28 mouse cellular contexts compared by ENCODE assay signal in genomic region chr13:52057456-52057855, GRCm38 (mm10).
DNase-seq lines count a peak whose midpoint lies in the region; ATAC-seq and TF ChIP-seq lines count a peak whose summit lies in the region.
"Had no signal": no experiment of that assay in that cellular context is flagged by ENCODE, and none has a peak within 500 bp of the region (broad histone marks: within the 10 kb centered on the region; RNA-seq: fewer than 3 reads in every experiment).

No protein-coding gene starts in this region.

- no peak overlapping the region for H3K4me2 ChIP-seq in liver, embryonic 11.5 days
- H3K4me2 ChIP-seq in kidney, embryonic 16.5 days (replicated peaks; ENCODE audit: low read depth, low read length), result no peak overlapping the region
- H3K4me2 ChIP-seq: embryonic facial prominence, embryonic 13.5 days; forebrain, embryonic 15.5 days; heart, embryonic 15.5 days; intestine, embryonic 15.5 days; lung, embryonic 14.5 days had no signal

- no peak for TF ChIP-seq CTCF in liver, adult 2 months (IDR thresholded peaks at IDR 0.05; ENCODE audit: low read depth, low read length)

- H3K9me3 ChIP-seq in liver, embryonic 11.5 days (ENCODE audit: control insufficient read depth, low read length), result no peaks in the 10 kb centered on the region
- H3K9me3 ChIP-seq in kidney, embryonic 16.5 days (ENCODE audit: low read length), result no peaks in the 10 kb centered on the region
- H3K9me3 ChIP-seq: embryonic facial prominence, embryonic 13.5 days; forebrain, embryonic 10.5 days; forebrain, embryonic 15.5 days; G1E; heart, embryonic 10.5 days; heart, embryonic 15.5 days; intestine, embryonic 15.5 days had no signal

- peak; percentile 67 for DNase-seq in liver, adult 2 months (ENCODE audit: extremely low read depth, low read depth, low spot score)
- DNase-seq in liver, embryonic 11.5 days (ENCODE audit: low spot score), result no peak
- DNase-seq in kidney, postnatal 36 days, result peak; percentile 62 to 85
- no peak for DNase-seq in Muller cell, postnatal 12 days (ENCODE audit: inconsistent ontology term)
- DNase-seq in retina, embryonic 14.5 days (ENCODE audit: low spot score), result no peak
- no peak for DNase-seq in frontal cortex, postnatal 10 days (ENCODE audit: low spot score in 2 of 2)
- DNase-seq: adrenal gland, postnatal 10 days; cerebellum, adult 11 months; cerebellum, adult 9-10 months; gastrocnemius, postnatal 10 days; layer of hippocampus, adult 9-11 months; lung, embryonic 14.5 days; lung, postnatal 14 days; midbrain, embryonic 14.5 days; right cerebral cortex, adult 18-20 months; spleen, adult 18-20 months; thymus, postnatal 14 days had no signal

- no peak overlapping the region for H3K9ac ChIP-seq in liver, adult 2 months (ENCODE audit: low read depth, low read length)
- H3K9ac ChIP-seq in liver, embryonic 11.5 days (ENCODE audit: low read depth, low read length), result no peak overlapping the region
- H3K9ac ChIP-seq in kidney, embryonic 16.5 days (replicated peaks; ENCODE audit: low read length), result no peak overlapping the region
- H3K9ac ChIP-seq: embryonic facial prominence, embryonic 13.5 days; forebrain, embryonic 15.5 days; heart, embryonic 15.5 days; intestine, embryonic 15.5 days; liver, embryonic 14.5 days; lung, embryonic 14.5 days had no signal

- no peak overlapping the region for H3K27ac ChIP-seq in liver, adult 2 months (replicated peaks; ENCODE audit: insufficient read depth, low read depth, low read length)
- no peak overlapping the region for H3K27ac ChIP-seq in liver, embryonic 11.5 days (ENCODE audit: low read depth, low read length)
- no peak overlapping the region for H3K27ac ChIP-seq in kidney, embryonic 16.5 days (ENCODE audit: low read length)
- H3K27ac ChIP-seq: embryonic facial prominence, embryonic 13.5 days; forebrain, embryonic 15.5 days; heart, embryonic 15.5 days; intestine, embryonic 15.5 days; liver, embryonic 14.5 days had no signal

- H3K27me3 ChIP-seq in liver, adult 2 months (ENCODE audit: control insufficient read depth, insufficient read depth, low read length), result no peaks in the 10 kb centered on the region
- no peaks in the 10 kb centered on the region for H3K27me3 ChIP-seq in liver, embryonic 11.5 days (replicated peaks; ENCODE audit: control insufficient read depth, insufficient read depth, low read length)
- H3K27me3 ChIP-seq in kidney, embryonic 16.5 days (ENCODE audit: insufficient read depth, low read length), result no peaks in the 10 kb centered on the region
- H3K27me3 ChIP-seq: embryonic facial prominence, embryonic 13.5 days; forebrain, embryonic 15.5 days; heart, embryonic 15.5 days; intestine, embryonic 15.5 days; Patski had no signal

- no peak overlapping the region for H3K4me3 ChIP-seq in liver, adult 2 months (ENCODE audit: insufficient read depth, low read depth, low read length)
- H3K4me3 ChIP-seq in liver, embryonic 11.5 days (ENCODE audit: low read depth, low read length), result no peak overlapping the region
- H3K4me3 ChIP-seq in kidney, embryonic 16.5 days (ENCODE audit: low read length), result no peak overlapping the region
- H3K4me3 ChIP-seq: embryonic facial prominence, embryonic 13.5 days; forebrain, embryonic 10.5 days; forebrain, embryonic 15.5 days; heart, embryonic 10.5 days; heart, embryonic 15.5 days; intestine, embryonic 15.5 days had no signal

- no peak for ATAC-seq in liver, embryonic 11.5 days (replicated peaks; ENCODE audit: low FRiP score)
- peak; percentile 49 for ATAC-seq in kidney, embryonic 16.5 days (ENCODE audit: low FRiP score, low TSS enrichment)
- ATAC-seq: forebrain, embryonic 15.5 days; hindbrain, embryonic 16.5 days; intestine, embryonic 15.5 days; Patski had no signal

- H3K36me3 ChIP-seq in liver, adult 2 months (ENCODE audit: control insufficient read depth, insufficient read depth, low read length), result no peaks in the 10 kb centered on the region
- H3K36me3 ChIP-seq in liver, embryonic 11.5 days (ENCODE audit: control insufficient read depth, insufficient read depth, low read length), result no peaks in the 10 kb centered on the region
- no peaks in the 10 kb centered on the region for H3K36me3 ChIP-seq in kidney, embryonic 16.5 days (ENCODE audit: insufficient read depth, low read length)
- H3K36me3 ChIP-seq: embryonic facial prominence, embryonic 13.5 days; forebrain, embryonic 10.5 days; forebrain, embryonic 15.5 days; G1E; heart, embryonic 10.5 days; heart, embryonic 15.5 days; intestine, embryonic 15.5 days had no signal

- WGBS in liver, adult 2 months, result 35% methylated on average over 10 of the region's 10 CpGs
- WGBS in liver, embryonic 11.5 days, result 72% methylated on average over 10 of the region's 10 CpGs
- WGBS in kidney, embryonic 16.5 days, result 41% methylated on average over 10 of the region's 10 CpGs

- no peak for TF ChIP-seq POLR2A in liver, adult 2 months (IDR thresholded peaks at IDR 0.05; ENCODE audit: extremely low read depth, insufficient read depth, low read length)

- H3K79me2 ChIP-seq in liver, adult 2 months (ENCODE audit: control insufficient read depth, insufficient read depth, low read length), result no peaks in the 10 kb centered on the region

- H3K4me1 ChIP-seq in liver, adult 2 months (ENCODE audit: control insufficient read depth, insufficient read depth, low read length), result peaks cover 15% of the 10 kb centered on the region
- 0 out of 2 replicates have a peak, but pooled peaks cover 18% of the 10 kb centered on the region for H3K4me1 ChIP-seq in liver, embryonic 11.5 days (replicated peaks; ENCODE audit: control insufficient read depth, insufficient read depth, low read length)
- peaks cover 12% of the 10 kb centered on the region for H3K4me1 ChIP-seq in kidney, embryonic 16.5 days (ENCODE audit: insufficient read depth, low read length)
- H3K4me1 ChIP-seq: forebrain, embryonic 15.5 days; heart, embryonic 15.5 days had no signal

Comparison
In these comparisons a context has a peak if more than half of its experiments do, and no peak if none do; other contexts are left out.
1. DNase-seq: peak in liver, adult 2 months (single experiment) and kidney, postnatal 36 days (2 of 2); none in liver, embryonic 11.5 days (single experiment), Muller cell, postnatal 12 days (single experiment), retina, embryonic 14.5 days (single experiment) and frontal cortex, postnatal 10 days (0 of 2).